Mouse (Mus musculus) embryonic stem cell, embryonic (primary cell): Measurements from ENCODE around the gene Dupd1.

Source experiments
- CTCF ChIA-PET, 4 experiments: fragments of 300-600 bp in 2 of 4; fragments of 350-600 bp in 2 of 4; sonication (Branson Sonifier 250); formaldehyde crosslinking; loops; one replicate each; lab custom pipeline; 2022; ENCODE audit warnings: inconsistent platforms in 2 of 4; lab: Charles Lee
- POLR2A ChIA-PET, 4 experiments: fragments of 300-600 bp in 2 of 4; fragments of 350-600 bp in 2 of 4; sonication (Branson Sonifier 250); formaldehyde crosslinking; loops; one replicate each; lab custom pipeline; 2022; ENCODE audit warnings: antibody characterized with exemption in 4 of 4, inconsistent platforms in 1 of 4; lab: Charles Lee

The Dupd1 gene

GRCm38 (mm10) chr14:21741314-21741713, 26.9 kb upstream of the Dupd1 start:
- ChIA-PET POLR2A (interaction anchor here (0.6 to 1.7 kb wide), 19 partner anchors 10 to 689 kb away, joined by 3 to 10 read pairs (median 4); partner anchors contain the start of genes Dusp13 (in 2 of the 4), Adk (in 1 of the 4) and Ap3m1 (in 1 of the 4)), CTCF (interaction anchor here (0.6 to 3.4 kb wide), 101 partner anchors 8 to 1005 kb away, joined by 3 to 38 read pairs (median 4); partner anchors contain the start of genes Dusp13 (in 4 of the 4), Samd8 (in 3 of the 4), Adk (in 2 of the 4) and Ap3m1 (in 2 of the 4))

DNA sequence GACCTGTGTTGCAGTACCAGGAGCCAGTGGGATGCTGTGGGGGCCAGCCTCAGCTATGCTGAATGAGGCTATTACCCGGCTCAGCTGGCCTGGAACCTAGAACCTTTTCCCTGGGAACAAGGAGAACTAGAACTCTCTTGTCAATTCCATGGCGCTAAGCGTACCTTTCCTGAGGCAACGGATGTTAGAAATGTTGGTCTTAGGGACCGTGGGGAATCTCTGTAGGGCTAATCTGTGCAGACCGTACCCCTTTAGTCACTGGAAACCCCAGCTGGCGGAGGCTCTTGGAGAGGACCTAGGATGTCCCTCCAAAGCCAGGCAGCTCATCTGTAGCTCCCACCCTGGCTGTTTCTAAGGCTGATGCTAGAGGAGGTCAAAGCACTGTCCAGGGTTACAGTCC, 26.0 kb upstream of the Dupd1 start:
- ChIA-PET CTCF (interaction anchor here in 3 of 4 experiments (0.7 to 3.4 kb wide), 9 partner anchors 11 to 936 kb away, joined by 3 to 38 read pairs (median 8); partner anchors contain the start of gene Dusp13 (in 1 of the 3)), POLR2A (interaction anchor here in 2 of 4 experiments (0.6 to 0.8 kb wide), 2 partner anchors 219 to 688 kb away, joined by 3 read pairs; partner anchors contain the start of genes Adk (in 1 of the 2) and Ap3m1 (in 1 of the 2))

DNA sequence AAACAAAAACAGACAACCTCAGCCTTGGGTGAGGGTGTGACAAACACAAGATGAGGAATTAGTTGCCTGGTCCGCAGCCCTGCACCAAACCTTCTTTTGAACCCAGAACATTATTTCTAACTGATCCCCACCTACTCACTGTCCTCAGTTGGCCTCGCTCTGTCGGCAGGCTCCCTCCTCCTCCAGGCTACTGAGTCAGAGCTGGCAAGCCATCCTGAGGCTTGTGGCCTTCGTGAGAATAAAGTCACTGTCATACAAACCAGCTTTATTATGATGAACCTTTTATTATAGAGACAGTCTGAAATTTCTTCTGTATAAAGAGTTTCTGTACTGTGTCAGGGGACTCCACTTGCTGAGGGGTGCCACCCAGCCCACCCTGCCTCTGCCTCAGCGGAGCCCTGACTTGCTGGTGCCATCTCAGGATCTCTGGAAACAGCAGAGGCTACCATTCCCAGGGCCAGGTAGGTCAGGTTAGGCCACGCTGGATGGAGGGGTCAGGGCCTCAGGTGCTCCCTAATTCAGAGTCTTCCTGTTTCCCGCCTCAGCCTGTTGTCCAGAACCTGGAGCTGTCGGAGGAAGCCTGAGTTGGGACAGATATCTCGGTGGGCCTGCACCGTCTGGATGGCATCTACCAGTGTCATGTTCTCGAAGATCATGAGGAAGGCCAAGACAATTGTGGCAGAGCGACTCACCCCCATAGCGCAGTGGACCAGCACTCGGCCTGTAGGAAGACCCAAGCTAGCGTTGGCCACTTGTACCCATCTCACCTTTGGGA, 18.9 kb upstream of the Dupd1 start:
- ChIA-PET POLR2A (interaction anchor here in 1 of 4 experiments (1.5 kb wide), 1 partner anchor 18 kb away, joined by 4 read pairs; the partner anchor contains the start of gene Dusp13), CTCF (interaction anchor here in 2 of 4 experiments (0.9 to 1.9 kb wide), 1 partner anchor 8 kb away, joined by 3 to 6 read pairs; no protein-coding TSS in a partner anchor)

- ChIA-PET CTCF (interaction anchor here in 2 of 4 experiments (0.8 to 1.3 kb wide), 2 partner anchors 12 kb away, joined by 4 to 5 read pairs; no protein-coding TSS in a partner anchor), POLR2A (interaction anchor here in 1 of 4 experiments (0.6 to 1.2 kb wide), 4 partner anchors 9 to 21 kb away, joined by 3 read pairs; partner anchors contain the start of genes Dusp13 and Samd8)
These were observed 15.6 kb upstream of the Dupd1 start for GRCm38 (mm10) chr14:21729936-21730335.

DNA sequence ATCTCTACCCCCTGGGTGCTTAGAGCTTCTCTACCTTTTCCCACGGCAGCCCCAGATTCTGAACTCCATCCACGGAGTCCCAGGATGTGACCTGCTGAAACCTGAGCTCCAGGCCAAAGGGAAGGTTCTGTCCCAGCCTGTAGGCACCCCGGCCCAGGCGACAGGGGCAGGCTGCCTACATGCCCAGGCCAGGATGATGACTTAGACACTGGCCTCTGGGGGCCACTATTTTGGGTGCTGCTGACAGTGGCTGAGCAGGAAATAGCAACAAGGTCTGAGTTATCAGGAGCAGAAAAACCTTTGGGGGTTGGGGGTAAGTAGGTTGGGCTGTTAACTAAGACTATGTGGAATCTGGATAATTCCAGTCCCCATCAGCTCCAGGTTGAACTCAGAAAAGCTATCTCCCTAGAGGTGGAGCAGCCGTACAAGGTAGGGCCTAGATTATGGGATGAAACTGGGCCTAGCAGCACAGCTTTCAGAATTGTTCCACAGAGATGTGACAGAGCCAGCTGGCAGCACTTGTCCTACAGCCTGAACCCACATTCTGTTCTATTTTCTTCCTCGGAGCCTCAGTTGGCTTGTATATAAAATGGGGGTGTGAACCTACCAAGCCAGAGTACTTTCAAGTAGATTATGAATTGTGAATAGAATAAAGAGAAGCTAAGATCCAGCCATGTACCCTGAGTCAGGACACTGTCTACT, 14.8 kb upstream of the Dupd1 start:
- CTCF ChIA-PET = interaction anchor here in 3 of 4 experiments (0.6 to 1.3 kb wide), 4 partner anchors 13 to 252 kb away, joined by 3 to 5 read pairs (median 5); no protein-coding TSS in a partner anchor
- POLR2A ChIA-PET = interaction anchor here in 1 of 4 experiments (0.6 to 1.4 kb wide), 5 partner anchors 8 to 325 kb away, joined by 3 to 4 read pairs (median 3); partner anchors contain the start of genes Dusp13 and Samd8

DNA sequence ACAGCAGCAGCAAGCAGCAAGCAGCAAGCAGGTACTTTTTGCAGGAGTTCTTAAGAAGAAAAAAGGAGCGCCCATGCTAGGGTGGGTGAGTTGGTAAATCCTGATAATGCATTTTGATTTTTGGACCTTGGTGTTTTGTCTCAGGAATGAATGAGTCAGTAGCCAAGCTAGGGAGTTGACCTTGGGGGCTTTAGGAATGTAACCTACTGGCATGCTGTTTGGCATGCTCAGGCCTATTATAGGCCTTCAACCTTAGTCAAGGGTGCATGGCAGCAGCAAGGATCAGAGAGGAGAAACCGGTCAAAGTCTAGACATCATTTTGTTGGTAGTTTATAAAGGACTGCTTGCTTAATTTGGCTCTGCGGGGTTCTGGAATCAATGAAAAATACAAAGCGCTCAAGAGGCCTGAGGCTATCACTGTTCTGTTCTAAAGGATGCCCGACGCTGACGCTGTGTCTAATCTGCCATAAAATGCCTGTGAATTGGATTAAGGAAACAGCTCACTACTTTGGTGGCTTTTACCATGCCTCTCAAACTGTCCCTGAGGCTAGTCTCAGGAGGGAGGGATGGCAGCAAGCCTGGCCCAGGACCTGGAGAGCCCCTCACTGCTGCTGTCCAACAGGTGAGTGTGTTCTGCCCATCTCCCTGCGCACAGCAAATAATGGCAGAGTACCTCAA, 7.8 kb upstream of the Dupd1 start:
- CTCF ChIA-PET = interaction anchor here in 2 of 4 experiments (1.3 to 1.5 kb wide), 2 partner anchors 20 kb away, joined by 4 read pairs; no protein-coding TSS in a partner anchor

DNA sequence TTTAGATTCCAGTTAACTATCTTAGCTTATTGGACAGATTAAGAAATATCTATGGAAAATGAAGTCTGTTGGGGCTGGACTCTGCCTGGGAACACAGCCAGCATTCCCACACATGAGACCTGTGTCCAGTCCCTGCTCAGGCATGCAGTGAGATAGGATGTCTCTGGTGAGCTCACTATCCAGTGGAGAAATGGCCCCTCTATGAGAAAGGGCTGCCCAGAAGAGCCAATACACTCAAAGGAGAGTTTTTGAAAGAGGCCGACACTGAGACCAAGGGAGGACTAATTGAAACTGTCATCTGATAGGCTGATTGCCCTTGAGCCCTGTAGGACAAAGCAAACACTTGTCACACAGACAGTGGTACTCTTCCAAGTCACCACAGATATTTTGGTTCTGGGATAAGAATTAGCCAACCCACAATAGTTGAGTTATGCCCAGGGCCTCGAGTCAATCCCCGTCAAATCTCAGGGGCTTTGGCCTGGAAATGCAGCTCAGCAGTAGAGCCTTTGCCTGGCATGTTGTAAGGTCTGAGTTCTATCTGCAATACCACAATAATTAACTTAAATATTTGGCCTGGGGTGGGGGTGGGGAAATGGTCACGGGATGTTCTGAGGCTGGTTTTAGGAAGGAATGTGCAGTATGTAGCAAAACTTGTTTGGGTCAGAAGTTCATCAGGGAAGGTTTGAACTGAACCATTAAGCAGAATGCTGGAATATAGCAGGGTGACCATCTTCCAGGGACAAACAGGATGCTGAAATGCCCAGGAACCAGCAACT, 6.2 kb upstream of the Dupd1 start:
- POLR2A ChIA-PET = interaction anchor here in 3 of 4 experiments (0.6 to 2.0 kb wide), 10 partner anchors 8 to 30 kb away, joined by 3 to 7 read pairs (median 4); partner anchors contain the start of genes Dusp13 (in 1 of the 3) and Samd8 (in 1 of the 3)
- CTCF ChIA-PET = interaction anchor here in 1 of 4 experiments (1.5 kb wide), 1 partner anchor 21 kb away, joined by 5 read pairs; no protein-coding TSS in a partner anchor

More for the DNA sequence above, 7.8 kb upstream of the Dupd1 start:
- POLR2A ChIA-PET = interaction anchor here in 1 of 4 experiments (0.6 kb wide), 1 partner anchor 17 kb away, joined by 4 read pairs; no protein-coding TSS in a partner anchor

GRCm38 (mm10) chr14:21719646-21720383, 5.4 kb upstream of the Dupd1 start:
- ChIA-PET POLR2A (interaction anchor here in 1 of 4 experiments (0.8 to 2.0 kb wide), 9 partner anchors 9 to 30 kb away, joined by 3 to 7 read pairs (median 3); partner anchors contain the start of genes Dusp13 and Samd8), CTCF (interaction anchor here in 1 of 4 experiments (1.5 kb wide), 1 partner anchor 22 kb away, joined by 5 read pairs; no protein-coding TSS in a partner anchor)

- ChIA-PET POLR2A (interaction anchor here in 1 of 4 experiments (1.0 to 1.5 kb wide), 2 partner anchors 9 to 97 kb away, joined by 3 read pairs; no protein-coding TSS in a partner anchor), CTCF (no interaction called here)
These were observed 3.1 kb downstream of the Dupd1 start for GRCm38 (mm10) chr14:21711231-21711630.

DNA sequence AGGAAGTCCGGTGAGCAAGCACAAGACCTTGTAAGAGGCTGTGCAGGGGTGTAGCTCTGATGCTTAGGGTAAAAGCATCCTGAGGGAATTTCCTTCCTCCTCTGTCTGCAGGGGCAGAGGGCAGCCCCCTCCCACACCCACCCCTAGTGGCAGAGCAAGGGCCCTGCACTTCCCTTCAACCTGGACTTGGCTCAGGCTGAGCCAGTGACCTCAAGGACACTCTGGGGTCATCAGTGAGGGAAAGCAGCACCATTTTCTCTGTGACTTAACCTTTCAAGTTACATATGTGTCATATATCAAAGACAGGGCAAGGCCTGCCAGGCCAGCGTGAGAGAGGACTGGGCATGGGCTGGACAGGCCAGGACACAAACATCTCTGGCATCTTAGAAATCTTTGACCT, 4.8 kb downstream of the Dupd1 start:
- ChIA-PET CTCF (interaction anchor here in 2 of 4 experiments (1.5 to 2.3 kb wide), 2 partner anchors 32 kb away, joined by 4 to 8 read pairs; no protein-coding TSS in a partner anchor), POLR2A (no interaction called here)

DNA sequence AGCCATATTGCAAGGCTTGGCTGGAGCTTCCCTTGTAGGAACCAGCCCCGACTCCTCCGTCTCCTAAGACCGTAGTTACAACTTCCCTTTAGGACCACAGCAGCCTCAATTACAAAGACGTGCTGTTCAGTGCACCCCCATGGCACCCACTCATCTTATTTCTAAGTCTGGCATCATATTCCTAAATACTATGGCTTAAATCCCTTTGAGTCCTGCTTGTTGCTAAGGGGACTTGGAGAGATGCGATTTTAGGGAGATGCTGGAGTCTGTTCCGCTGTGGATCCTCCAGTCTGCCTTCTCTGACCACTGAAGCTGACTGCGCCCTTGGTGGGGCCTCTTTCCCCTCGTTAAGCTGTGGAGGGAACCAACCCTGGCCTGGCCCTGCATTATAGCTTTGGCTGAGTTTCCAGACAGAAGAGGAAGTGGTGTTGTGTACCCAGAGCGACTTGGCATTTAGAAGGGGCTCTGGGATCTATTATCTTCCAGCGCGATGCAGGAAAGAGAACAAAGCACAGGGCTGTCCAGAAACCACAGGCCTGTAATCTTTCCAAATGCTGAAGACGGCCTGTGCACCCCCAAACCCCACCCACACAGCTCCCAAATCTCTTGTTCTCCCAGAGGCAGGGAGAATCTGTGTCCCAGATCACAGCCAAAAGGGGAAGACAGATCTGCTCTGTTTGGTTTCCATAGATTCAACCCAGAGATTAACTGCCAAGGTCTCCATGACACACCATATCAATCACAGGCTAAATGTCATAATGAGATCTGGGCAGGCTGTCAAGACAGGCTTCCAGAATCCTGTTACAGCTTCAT, 7.4 kb downstream of the Dupd1 start:
- POLR2A ChIA-PET = interaction anchor here in 1 of 4 experiments (1.6 kb wide), 1 partner anchor 13 kb away, joined by 7 read pairs; no protein-coding TSS in a partner anchor
- CTCF ChIA-PET = interaction anchor here in 1 of 4 experiments (1.6 kb wide), 1 partner anchor 35 kb away, joined by 4 read pairs; no protein-coding TSS in a partner anchor

GRCm38 (mm10) chr14:21705462-21705861, 8.9 kb downstream of the Dupd1 start:
- POLR2A ChIA-PET = interaction anchor here in 1 of 4 experiments (0.7 kb wide), 1 partner anchor 52 kb away, joined by 4 read pairs; no protein-coding TSS in a partner anchor
- CTCF ChIA-PET = no interaction called here

GRCm38 (mm10) chr14:21703255-21703654, 11.1 kb downstream of the Dupd1 start:
- ChIA-PET POLR2A (interaction anchor here in 2 of 4 experiments (0.9 to 1.3 kb wide), 2 partner anchors 17 to 651 kb away, joined by 3 to 4 read pairs; partner anchors contain the start of genes Adk (in 1 of the 2) and Ap3m1 (in 1 of the 2)), CTCF (interaction anchor here in 3 of 4 experiments (0.8 to 1.4 kb wide), 2 partner anchors 24 to 39 kb away, joined by 3 to 10 read pairs (median 5); no protein-coding TSS in a partner anchor)

DNA sequence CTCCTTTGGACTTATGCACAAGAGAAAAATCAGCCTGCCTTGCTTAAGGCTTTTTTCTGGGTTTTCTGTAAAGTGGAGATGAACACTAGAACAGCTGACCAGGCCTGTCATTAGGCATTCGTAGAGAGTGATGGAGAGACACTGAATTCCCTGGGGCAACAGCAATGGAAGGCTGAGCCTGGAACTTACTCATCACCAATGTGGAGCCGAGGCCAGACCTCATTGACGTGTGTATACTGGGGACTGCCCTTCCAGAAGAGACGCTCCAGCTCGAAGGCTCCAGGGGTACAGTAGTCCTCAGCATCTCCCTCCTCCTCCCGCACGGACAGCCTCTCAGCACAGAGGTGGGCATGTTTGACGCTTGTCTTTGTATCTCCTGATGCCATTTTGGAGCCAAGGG, 11.7 kb downstream of the Dupd1 start:
- POLR2A ChIA-PET = interaction anchor here in 2 of 4 experiments (0.6 to 0.9 kb wide), 4 partner anchors 17 to 651 kb away, joined by 3 read pairs; partner anchors contain the start of genes Adk (in 1 of the 2) and Ap3m1 (in 1 of the 2)

More for the DNA sequence above, 11.7 kb downstream of the Dupd1 start:
- CTCF ChIA-PET = interaction anchor here in 2 of 4 experiments (0.6 to 1.4 kb wide), 3 partner anchors 23 to 302 kb away, joined by 3 read pairs; no protein-coding TSS in a partner anchor
